Mouse (Mus musculus) frontal cortex, postnatal 10 days (tissue): ENCODE measurements around the gene Srxn1.

Source experiments
- DNase-seq, 2 experiments: peaks; one replicate each; pipeline ENCODE4 v3.0.0; 2022; ENCODE audit warnings: low spot score in 2 of 2, mixed read lengths in 1 of 2

The Srxn1 gene

GRCm38 (mm10) chr2:152119228-152119865, 14.0 kb downstream of the Srxn1 start:
- DNase-seq, result no peak

- DNase-seq, result no peak
Measured at GRCm38 (mm10) chr2:152122896-152123295, 17.6 kb downstream of the Srxn1 start.

GRCm38 (mm10) chr2:152128597-152128996, 23.3 kb downstream of the Srxn1 start:
- no peak for DNase-seq

GRCm38 (mm10) chr2:152129778-152130177, 24.5 kb downstream of the Srxn1 start:
- DNase-seq, result no peak

- no peak for DNase-seq
Measured at GRCm38 (mm10) chr2:152132016-152132415, 26.7 kb downstream of the Srxn1 start.

GRCm38 (mm10) chr2:152132691-152133090, 27.4 kb downstream of the Srxn1 start:
- DNase-seq, result no peak

- DNase-seq, result no peak
Measured at GRCm38 (mm10) chr2:152139191-152139987, 34.1 kb downstream of the Srxn1 start.

GRCm38 (mm10) chr2:152140941-152141340, 35.6 kb downstream of the Srxn1 start:
- no peak for DNase-seq

GRCm38 (mm10) chr2:152141491-152141890, 36.2 kb downstream of the Srxn1 start:
- no peak for DNase-seq

- no peak for DNase-seq
Measured at GRCm38 (mm10) chr2:152142046-152142445, 36.7 kb downstream of the Srxn1 start.

GRCm38 (mm10) chr2:152142571-152142970, 37.3 kb downstream of the Srxn1 start:
- DNase-seq, result no peak

- no peak for DNase-seq
Measured at GRCm38 (mm10) chr2:152143279-152144157, 38.2 kb downstream of the Srxn1 start, which contains the start of gene Tcf15. Gene Tcf15, plus strand, starts transcription at chr2:152143561.

- no peak for DNase-seq
Measured at GRCm38 (mm10) chr2:152144158-152144450, 38.8 kb downstream of the Srxn1 start.

- no peak for DNase-seq
Measured at GRCm38 (mm10) chr2:152144501-152144900, 39.2 kb downstream of the Srxn1 start.

- no peak for DNase-seq
Measured at GRCm38 (mm10) chr2:152145711-152146110, 40.4 kb downstream of the Srxn1 start.

- DNase-seq, result no peak
Measured at GRCm38 (mm10) chr2:152147079-152147478, 41.8 kb downstream of the Srxn1 start.

- no peak for DNase-seq
Measured at GRCm38 (mm10) chr2:152148675-152149074, 43.4 kb downstream of the Srxn1 start.

- DNase-seq, result no peak
Measured at GRCm38 (mm10) chr2:152149891-152150290, 44.6 kb downstream of the Srxn1 start.

- DNase-seq, result no peak
Measured at GRCm38 (mm10) chr2:152150373-152150772, 45.1 kb downstream of the Srxn1 start.

- no peak for DNase-seq
Measured at GRCm38 (mm10) chr2:152153361-152153760, 48.0 kb downstream of the Srxn1 start.

- no peak for DNase-seq
Measured at GRCm38 (mm10) chr2:152155414-152156208, 50.3 kb downstream of the Srxn1 start.

- no peak for DNase-seq
Measured at GRCm38 (mm10) chr2:152156471-152156870, 51.2 kb downstream of the Srxn1 start.
